Mouse (Mus musculus): ENCODE measurements around the gene Mlh1.

- TF ChIP-seq CTCF (conservative IDR thresholded peaks at IDR 0.05; ENCODE audit: low read length) = no peak
- no peak for TF ChIP-seq POU5F1 (IDR thresholded peaks at IDR 0.05; ENCODE audit: borderline replicate concordance, low read length)
- TF ChIP-seq NANOG (IDR thresholded peaks at IDR 0.05; ENCODE audit: borderline replicate concordance, low read length) = no peak
These were observed 92.6 kb downstream of the Mlh1 start for GRCm38 (mm10) chr9:111178971-111179370.

Data from E14TG2a.4 (cell line).